ENCODE assay signal across 24 mouse cellular contexts in genomic region chr9:23689456-23689855, GRCm38 (mm10).
"Had no signal": no experiment of that assay in that cellular context is flagged by ENCODE, and none has a peak within 500 bp of the region (broad histone marks: within the 10 kb centered on the region; RNA-seq: fewer than 3 reads in every experiment).

No protein-coding gene starts in this region.

- DNase-seq: gastrocnemius, adult 2 months; gastrocnemius, postnatal 10 days; gastrocnemius, postnatal 25 days; heart, adult 18-20 months; heart, postnatal 10 days; heart, postnatal 4 days; kidney, adult 18-20 months; kidney, adult 8-10 months; kidney, postnatal 10 days; kidney, postnatal 25 days; kidney, postnatal 4 days; layer of hippocampus, adult 9-11 months; layer of hippocampus, postnatal 36 days; left cerebral cortex, postnatal 4 days had no signal

- H3K27ac ChIP-seq: gastrocnemius, adult 2 months; heart, embryonic 10.5 days; hindbrain, embryonic 10.5 days; hindbrain, embryonic 12.5 days; hindbrain, embryonic 14.5 days; intestine, embryonic 15.5 days; limb, embryonic 13.5 days; limb, embryonic 15.5 days; liver, embryonic 12.5 days; liver, embryonic 14.5 days had no signal

- H3K4me3 ChIP-seq: gastrocnemius, adult 2 months; heart, embryonic 10.5 days; heart, embryonic 12.5 days; hindbrain, embryonic 10.5 days; hindbrain, embryonic 12.5 days; intestine, embryonic 15.5 days; limb, embryonic 13.5 days; limb, embryonic 15.5 days; liver, embryonic 12.5 days had no signal
